Mouse (Mus musculus): Measurements from ENCODE around the gene Bsn.

Gene Bsn

DNA sequence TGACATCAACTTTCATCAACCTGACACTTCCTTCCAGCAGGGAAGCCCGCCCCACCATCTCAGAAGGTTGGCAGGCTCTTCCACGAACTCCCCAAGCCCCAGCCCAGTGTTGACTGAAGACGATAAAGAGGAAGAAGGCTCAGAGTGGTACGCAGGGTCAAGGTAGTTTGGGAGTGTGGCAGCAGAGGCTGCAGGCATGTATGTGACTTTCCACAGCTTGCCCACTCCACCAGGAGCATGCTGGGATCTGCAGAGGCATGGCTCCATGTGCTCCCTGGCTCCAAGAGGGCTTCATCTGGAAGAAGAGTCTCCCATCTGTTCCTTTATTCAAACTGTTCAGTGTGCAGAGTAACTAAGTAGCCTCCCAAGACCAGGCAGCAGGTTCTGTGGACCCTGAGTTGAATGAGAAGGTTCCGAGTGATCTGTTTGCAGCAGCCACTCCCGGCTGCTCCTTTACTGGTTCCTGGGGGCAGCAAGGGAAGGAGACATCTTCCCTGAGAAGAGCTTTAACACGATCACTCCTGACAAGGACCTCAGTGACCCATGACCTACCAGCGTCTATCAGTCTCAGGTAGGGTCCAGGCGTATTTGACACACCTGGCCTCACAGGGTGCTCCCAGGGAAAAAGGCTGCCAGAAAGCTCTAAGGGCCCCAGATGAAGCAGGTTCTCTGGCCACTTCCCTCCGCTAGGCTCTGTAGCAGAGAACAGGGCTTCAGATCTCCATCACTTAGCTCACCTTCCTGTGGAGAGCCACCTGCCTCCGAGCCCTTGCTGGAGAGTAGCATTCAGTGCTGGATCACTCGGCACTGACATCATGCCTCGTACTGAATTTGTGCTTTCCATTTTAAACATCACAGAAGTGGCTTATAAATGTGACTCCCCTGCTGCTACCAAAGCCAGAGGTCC, 60.9 kb downstream of the Bsn start:
- no peak for DNase-seq (ENCODE audit: extremely low spot score, low spot score)

DNA sequence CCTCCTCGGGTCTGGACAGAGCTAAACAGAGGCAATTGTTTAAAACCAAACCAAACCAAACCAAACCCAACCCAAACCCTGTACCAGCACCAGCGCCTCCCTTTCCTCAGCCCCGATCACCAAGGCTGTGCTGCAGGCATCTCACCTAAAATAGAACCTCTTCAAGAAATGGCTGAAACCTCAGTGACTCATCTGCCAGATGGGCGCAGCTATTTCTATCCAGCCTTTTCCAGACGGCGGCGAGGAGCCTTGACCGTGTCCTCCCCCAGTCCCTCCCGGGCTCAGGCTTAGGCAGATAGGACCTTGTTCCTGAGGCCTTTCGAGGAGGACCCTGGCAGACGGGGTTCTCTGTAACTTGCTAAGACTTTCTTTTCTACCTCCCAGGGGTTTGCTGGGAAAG, 61.9 kb downstream of the Bsn start:
- DNase-seq (ENCODE audit: extremely low spot score, low spot score), result no peak

DNA sequence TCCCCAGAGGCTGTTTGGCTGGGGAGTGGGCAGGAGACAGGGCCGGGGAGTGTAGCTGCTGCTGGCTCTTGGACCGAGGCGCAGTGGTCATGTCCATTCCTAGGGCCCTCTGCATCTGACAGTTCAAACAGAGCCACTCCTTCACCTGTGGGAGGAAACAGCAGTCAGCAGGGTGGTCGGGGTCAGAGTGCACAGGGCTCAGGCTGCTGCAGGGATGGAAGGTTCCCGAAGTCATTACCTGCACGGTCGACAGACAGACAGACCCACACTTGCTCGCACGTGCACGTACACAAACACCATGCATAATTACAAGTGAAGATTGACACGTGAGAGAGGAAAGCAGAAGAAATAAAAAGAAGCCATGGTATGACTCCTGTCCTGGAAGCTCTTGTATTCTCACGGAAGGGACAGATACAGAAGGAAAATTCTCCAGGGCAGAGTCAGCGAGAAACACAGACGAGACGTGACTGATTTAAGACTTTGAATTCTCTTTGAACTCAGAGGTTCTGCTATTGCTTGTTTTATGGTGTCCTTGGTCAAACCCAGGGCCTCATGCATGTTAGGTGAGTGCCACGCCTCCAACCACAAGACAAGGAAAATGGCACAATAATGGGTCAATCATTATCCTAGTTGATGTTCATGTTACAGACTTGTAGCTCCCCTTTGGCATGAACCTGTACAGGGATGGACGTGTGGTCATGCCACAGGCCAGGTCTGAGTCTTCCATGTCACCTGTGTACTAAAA, 63.6 kb downstream of the Bsn start:
- DNase-seq (ENCODE audit: extremely low spot score, low spot score), result no peak

DNA sequence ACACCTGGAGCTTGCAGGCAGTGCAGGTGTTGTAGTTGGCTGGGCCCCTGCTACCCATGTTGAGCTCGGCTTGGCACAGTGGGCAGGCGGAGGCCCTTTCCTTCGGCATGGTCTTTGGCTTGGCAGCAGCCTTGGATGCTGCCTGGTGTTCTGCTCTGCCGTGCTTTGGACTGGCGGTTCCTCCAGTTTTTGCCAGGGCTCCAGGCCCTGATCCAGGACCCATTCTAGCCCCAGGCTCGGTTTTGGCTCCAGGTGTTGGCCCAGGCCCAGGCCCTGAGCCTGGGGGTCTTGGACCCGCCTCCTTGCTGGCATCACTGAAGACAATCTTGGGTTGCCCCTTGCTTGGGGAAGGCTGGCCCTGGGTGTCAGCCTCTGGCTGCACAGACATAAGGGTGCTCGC, 64.5 kb downstream of the Bsn start:
- DNase-seq (ENCODE audit: extremely low spot score, low spot score), result no peak

DNA sequence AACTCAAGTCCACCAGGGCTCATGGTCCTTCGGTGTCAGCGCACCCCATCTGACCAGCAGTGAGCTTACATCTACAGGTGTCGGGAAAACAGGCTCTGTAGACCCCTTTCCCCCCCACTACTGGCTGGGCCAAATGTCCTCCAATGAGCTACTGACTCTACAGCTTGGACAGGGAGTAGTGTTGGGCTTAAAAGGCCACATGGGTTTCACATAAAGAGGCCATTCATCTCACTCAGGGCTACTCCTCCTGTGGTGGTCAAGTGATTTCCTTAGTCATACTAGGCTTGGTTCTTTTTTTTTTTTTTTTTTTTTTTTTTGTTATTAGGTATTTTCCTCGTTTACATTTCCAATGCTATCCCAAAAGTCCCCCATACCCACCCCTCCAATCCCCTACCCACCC, 66.3 kb downstream of the Bsn start:
- DNase-seq (ENCODE audit: extremely low spot score, low spot score), result no peak

DNA sequence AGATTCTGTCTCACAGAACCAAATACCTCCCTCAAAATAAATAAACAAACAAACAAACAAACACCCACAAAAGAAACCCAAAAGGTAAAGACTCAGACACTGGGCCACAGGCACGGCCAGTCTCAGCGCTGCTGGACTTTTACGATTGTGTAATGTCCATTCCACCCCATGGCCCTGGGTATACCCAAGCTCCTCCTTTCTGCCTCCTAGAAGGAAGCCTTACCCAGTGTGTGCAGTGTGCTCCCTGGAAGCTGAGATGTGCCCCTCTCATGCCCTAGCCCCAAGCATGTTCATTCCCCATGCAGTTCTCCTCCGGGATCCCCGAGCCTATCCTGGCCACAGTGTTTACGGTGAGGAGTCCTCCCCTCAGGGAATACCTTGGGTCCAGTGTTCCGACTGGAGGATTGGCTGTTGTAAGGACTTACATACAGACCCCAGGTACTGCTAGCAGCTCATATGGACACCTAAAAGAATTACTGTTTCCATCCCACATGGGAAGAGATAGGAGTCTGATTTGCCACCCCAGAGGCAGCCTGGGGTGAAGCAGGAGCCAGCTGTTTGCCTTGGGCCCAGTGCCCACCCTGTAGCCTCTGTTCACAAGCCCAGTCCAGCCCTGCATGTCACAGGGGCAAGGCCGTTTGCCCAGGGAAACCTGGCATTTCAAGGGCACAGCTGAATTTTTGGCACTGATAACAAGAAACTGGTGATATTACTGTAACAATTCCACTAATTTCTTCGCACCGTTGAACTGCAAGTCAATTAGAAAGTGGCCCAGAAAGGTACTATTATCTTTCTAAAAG, 68.8 kb downstream of the Bsn start:
- DNase-seq (ENCODE audit: extremely low spot score, low spot score), result no peak

DNA sequence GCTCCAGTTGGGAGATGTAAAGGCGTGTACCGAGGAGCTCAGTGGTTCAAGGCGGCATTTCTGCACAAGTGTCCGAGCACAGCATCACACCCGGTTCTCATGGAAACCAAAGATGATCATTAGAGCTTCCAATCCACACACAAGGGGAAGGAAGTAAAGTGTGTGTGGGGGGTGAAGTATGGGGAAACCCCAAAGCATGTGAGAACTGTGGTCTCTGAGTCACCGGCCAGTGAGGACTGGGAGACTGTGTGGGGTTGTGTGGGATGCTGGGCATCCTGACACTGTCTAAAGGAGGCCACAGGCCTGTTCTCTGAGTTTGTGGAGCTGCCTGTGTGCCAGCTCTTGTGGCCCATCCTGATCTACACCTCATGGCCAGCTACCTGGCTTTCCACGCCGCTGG, 69.5 kb downstream of the Bsn start:
- DNase-seq (ENCODE audit: extremely low spot score, low spot score), result no peak

DNA sequence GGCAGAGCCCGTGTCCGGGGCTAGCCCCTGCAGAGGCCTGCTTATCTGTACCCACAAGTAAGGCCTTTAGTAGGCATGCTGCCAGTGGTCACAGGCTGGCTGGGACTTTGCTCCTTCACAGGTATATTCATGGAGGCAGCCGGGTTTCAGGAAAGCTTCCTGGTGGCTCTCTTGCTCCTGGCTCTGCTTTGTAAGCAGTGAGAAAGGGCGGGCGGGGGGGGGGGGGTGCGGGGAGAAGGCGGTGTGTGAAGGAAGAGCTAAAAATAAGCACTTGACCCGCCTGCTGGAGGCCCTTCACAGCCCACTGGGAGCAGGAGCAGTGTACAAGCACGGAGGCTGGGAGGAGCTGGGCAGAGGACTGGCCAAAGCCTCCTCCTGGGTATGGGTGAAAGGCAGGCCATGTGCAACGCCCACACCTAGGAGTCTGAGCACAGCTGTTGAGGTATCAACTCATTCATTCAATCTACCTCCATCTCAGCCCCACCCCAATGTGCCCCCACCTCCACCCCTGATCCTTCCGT, 70.2 kb downstream of the Bsn start:
- no peak for DNase-seq (ENCODE audit: extremely low spot score, low spot score)

DNA sequence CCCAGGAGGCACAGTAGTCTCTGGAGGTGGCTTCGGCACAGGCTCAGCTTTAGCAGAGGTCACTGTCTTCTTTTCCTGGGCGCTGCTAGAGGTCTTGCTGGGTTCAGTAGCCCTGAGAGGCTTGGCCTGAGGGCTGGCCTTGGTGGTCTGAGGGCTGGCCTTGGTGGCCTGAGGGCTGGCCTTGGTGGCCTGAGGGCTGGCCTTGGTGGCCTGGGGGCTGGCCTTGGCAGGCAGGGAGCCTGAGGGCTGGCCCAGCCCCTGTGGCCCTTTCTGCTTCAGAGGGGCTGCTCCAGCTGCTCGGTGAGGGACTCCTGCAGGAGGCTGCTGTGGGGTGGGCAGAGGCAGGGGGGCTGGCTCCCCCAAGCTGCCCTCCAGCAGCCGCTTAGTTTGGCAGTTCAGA, 73.0 kb downstream of the Bsn start:
- DNase-seq (ENCODE audit: extremely low spot score, low spot score), result no peak

DNA sequence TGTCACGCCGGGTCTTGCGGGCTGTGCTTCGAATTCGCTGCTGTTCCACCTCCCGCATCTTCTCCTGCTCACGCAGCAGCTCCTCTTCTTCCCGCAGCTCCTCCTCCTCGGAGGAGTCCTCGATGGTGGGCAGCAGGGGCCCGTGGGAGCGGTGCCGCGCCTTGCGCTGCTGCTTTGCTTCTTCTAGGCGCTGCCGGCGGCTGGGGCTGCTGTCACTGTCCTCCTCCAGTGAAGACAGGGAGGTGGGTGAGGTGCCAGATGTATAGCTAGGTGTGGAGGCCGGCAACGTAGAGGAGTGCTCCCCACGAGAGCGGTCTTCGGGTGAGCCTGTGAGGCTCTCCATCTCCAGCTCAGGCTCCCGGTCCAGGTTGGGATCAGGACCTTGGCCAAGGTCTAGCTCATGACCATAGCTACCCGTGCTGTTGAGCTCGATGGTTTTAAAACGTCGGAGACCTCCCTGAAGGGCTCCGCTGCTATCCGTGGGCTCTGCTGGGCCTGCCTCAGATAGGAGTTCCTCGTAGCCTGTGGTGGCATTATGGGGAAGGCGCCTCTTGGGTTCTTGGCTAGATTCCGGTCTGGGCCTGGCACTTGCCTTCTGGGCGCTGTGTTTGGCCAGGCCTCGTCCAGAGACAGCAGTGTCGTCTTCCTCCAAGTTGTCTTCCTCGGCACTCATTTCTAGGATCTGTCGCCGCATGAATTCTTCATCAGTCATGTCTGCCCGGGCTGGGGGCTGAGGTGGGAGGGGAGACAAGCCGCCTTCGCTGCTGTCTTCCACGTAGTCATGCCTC, 74.7 kb downstream of the Bsn start:
- no peak for DNase-seq (ENCODE audit: extremely low spot score, low spot score)

DNA sequence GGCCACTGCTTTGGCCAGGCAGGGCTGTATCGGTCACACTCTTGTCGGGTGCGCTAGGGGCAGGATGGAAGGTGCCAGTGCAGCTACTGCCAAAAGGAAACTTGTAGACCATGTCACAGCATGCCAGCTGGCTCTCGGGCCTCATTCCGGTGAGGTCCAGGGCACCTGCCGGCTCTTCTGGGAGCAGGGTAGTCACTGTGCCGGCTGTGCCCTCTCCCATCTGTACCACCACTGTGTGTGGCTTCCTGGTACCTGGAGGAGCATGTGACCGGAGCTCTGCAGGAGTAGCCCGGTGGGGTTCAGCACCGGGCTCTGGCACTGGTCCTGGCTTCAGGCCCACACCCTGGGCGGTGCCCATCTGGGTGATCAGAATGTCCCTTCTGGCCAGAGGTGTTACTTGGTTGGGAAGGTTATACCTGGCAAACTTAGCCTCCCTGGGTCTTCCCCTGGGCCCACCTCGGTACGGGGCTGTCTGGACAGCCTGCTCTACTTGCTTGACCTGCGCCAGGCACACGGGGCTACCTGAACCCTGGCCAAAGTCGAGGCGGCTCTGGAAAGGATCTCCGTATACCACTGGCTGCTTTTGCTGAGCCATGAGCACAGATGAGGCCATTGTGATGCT, 77.4 kb downstream of the Bsn start:
- DNase-seq (ENCODE audit: extremely low spot score, low spot score), result no peak

DNA sequence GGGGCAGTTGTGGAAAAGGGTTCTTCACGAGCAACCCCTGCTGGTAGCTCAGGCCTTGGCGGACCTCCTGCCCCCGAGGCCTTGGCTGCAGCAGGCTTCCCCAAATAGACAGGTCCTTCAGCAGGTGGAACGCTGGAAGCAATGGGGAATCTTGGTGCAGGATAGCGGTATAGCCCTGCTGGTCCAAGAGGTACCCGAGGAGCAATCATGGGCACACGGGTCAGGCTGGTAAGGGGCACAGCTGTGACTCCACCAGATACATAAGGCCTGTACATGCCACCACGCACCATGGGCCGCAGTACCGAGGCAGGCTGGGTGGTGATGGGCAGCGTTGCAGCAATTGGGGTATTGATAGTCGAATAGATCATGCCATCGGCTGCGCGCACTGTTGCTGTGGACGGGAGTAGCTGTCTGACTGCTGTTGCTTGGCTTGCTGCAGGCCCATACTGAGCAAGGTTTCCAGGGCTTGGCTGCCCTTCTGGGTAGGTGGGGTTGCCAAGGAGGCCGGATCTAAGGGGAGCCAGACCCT, 78.5 kb downstream of the Bsn start:
- no peak for DNase-seq (ENCODE audit: extremely low spot score, low spot score)

DNA sequence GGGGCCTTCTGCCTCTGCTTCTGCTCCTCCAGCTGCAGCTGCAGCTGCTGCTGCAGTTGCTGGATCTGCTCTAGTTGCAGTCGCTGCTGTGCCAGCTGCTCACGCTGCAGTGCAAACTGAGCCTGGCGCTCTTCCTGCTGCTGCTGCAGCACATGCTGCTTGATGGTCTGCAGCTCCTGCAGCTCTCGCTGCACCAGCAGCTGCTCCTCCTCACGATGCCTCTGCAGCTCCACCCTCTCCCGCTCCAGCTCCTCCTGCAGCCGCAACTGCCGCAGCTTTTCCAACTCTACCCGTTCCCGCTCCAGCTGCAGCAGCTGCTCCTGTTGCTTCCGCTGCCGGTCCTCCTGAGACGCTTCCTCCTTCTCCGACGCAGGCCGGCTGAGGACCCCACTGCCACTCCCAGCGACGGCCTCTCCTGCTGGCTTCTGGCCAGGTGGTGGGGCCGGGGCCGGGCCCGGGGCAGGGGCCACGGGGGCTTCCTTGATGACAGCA, 79.0 kb downstream of the Bsn start:
- DNase-seq (ENCODE audit: extremely low spot score, low spot score), result peak; percentile 33

DNA sequence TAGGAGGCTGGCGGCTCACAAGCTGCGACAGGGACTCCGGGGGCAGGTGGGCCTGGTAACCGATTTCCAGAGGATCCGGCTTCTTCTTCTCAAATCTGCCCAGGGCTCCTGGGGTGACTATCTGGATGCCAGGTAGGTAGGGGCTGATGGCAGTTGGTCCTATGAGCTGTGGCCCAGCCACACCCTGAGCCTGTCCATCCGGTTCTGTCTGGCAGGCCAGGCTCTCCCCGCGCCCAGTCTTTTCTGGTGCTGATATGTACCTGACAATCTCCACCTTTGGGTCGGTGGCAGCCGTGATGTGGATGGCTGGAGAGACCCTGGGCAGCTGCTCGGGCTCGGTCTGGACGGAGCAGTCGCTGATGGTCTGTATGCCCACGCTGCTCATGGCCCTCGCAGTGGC, 80.0 kb downstream of the Bsn start:
- DNase-seq (ENCODE audit: extremely low spot score, low spot score), result no peak

DNA sequence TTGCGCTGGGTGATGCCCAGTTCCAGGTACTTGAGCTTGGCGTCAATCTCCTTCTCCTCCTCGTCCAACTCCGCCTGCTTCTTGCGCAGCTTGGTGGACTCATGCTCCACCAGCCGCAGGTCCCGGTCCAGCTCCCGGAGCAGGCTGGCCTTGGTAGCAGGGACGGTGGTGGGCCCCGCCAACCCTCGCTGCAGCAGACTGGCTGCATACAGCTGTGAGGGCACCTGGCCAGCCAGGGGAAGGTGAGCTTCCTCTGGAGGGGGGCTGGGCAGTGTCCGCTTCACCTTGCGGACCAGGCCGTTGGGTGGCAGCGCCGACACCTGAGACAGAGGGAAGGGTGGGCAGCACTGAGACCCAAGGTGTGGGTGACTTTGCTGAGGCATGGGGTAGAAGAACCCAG, 82.3 kb downstream of the Bsn start:
- DNase-seq (ENCODE audit: extremely low spot score, low spot score), result no peak

DNA sequence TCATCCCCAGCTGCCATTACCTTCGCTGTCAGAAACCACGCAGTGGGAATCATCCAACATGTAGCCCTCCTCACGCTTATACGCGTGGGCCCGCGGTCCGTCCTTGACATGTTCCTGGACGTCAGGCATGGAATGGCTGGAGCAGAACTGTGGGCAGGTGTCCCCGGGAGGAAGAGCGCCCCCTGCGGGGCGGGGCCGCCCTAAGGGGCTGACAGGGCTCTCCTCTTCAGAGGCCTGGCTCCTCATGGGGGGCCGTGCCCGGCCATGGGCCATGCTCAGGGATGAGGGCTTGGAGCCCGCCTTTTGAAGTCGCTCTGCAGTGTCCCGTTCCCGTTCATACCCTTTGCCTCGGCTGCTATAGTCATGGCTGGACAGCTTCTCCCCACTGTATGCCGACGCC, 84.1 kb downstream of the Bsn start:
- no peak for DNase-seq (ENCODE audit: extremely low spot score, low spot score)

DNA sequence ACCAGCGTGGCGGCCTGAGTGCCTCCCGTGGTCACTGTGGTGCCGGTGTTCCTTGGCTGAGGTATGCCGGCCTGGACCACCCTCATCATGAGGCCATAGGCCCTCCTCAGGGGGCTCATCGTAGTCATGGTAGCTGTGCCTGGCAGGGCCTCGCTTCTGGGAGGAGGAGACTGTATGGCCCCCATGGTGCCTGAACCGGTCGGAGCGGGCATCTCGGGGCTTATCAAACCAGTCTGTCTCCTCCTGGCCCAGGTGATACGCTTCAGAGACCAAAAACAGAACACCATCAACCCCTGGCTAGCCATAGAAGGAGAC, 84.7 kb downstream of the Bsn start:
- DNase-seq (ENCODE audit: extremely low spot score, low spot score), result no peak

DNA sequence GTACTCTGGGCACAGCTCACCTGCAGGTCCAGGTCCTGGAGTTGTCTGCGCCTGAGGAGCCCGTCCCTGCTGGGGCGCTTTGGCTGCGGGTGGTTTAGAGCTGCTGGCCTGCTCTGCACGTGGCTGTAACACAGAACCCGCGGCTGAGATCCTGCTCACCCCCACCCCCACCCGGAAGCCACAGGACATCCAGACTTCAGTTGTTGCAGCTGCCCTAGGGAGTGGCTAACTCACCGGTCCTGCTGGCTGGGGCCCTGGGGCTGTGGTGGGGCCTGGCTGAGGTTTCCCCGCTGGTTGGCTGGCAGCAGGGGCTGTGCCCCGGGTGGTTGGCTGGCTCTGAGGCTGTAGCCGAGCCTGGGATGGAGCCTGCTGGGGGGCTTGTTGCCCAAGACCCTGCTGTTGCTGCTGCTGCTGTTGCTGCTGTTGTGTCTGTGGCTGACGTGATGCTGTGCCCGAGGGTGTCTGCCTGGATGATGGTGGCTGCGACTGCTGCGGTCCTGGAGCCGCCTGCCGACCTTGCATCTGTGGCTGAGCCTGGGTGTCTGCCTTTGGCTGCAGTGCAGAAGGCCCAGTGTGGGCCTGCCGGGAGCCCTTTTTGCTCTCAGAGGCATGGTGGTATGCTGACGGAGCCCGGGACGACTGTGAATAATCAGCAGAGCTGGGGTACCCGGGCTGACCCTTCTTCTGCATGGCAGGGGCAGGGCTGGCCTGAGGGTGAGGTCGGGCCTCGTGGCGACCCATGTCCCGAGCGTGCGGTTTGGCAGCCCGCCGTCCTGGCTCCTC, 85.2 kb downstream of the Bsn start:
- peak; percentile 48 for DNase-seq (ENCODE audit: extremely low spot score, low spot score)

DNA sequence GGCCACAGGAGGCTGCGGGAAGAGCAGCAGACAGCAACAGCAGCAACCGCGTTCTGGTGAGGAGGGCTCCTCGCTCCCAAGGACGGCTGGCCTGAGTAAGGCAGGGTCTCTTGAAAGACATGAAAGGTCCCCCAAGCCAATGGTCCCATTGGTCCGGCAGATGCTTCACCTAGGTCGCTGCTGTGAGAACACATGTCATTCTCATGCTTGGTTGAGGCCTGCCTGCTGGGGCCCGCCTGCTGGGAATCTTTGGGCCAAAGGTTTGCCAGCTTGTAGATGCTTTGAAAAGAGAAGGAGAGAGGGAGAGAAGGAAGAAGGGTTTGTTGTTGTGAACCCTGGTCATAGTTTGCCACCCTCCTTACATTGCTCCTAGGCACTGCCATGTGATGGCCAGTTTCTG, 90.6 kb downstream of the Bsn start:
- no peak for DNase-seq (ENCODE audit: extremely low spot score, low spot score)

All from neural tube, embryonic 10.5 days (tissue).